Mouse (Mus musculus) midbrain, embryonic 11.5 days (tissue): ENCODE data around the gene Supt5. TPM values are rescaled to one million over a fixed set of nuclear protein-coding genes. Genes with fewer than 3 reads are reported as not detected.

ENCODE experiments used
- polyA plus RNA-seq: library from polyadenylated mRNA; unstranded; fragments of >200 nt; fragmentation: Nextera tagmentation; extraction: Ambion mirVana; gene quantifications from 2 replicates; pipeline ENCODE4 v1.2.1, GENCODE M21; 2014

The Supt5 gene
- polyA plus RNA-seq, 1 experiment from 2014 or later = 82.2 TPM

Other genes with a start within 250 kb of the Supt5 start
- 0.03 and 0.08 TPM in 2 replicates for gene 9530053A07Rik, start 209.3 kb downstream of the Supt5 start, polyA plus RNA-seq
- 43.2 and 46.0 TPM in 2 replicates for gene Fbl, start 169.0 kb downstream of the Supt5 start, polyA plus RNA-seq
- 14.5 and 16.0 TPM in 2 replicates for gene Dyrk1b, start 159.3 kb downstream of the Supt5 start, polyA plus RNA-seq
- 10.1 and 13.4 TPM in 2 replicates for gene Eid2, start 70.9 kb downstream of the Supt5 start, polyA plus RNA-seq
- 18.0 and 21.9 TPM in 2 replicates for gene Eid2b, start 61.0 kb downstream of the Supt5 start, polyA plus RNA-seq
- gene Selenov, start 47.6 kb downstream of the Supt5 start, polyA plus RNA-seq = 0.41 and 0.48 TPM in 2 replicates
- 89.6 and 90.0 TPM in 2 replicates for gene Dll3, start 36.5 kb downstream of the Supt5 start, polyA plus RNA-seq
- gene Timm50, start 26.7 kb downstream of the Supt5 start, polyA plus RNA-seq = 195 and 214 TPM in 2 replicates
- gene Rps16, start 11.9 kb upstream of the Supt5 start, polyA plus RNA-seq = 740 and 824 TPM in 2 replicates
- gene Plekhg2, start 33.9 kb upstream of the Supt5 start, polyA plus RNA-seq = 36.1 and 39.4 TPM in 2 replicates
- gene Zfp36, start 41.5 kb upstream of the Supt5 start, polyA plus RNA-seq = 3.3 and 3.5 TPM in 2 replicates
- 44.4 and 50.5 TPM in 2 replicates for gene Med29, start 54.0 kb upstream of the Supt5 start, polyA plus RNA-seq
- gene Paf1, start 54.2 kb upstream of the Supt5 start, polyA plus RNA-seq = 72.8 and 83.8 TPM in 2 replicates
- gene Gmfg, start 98.7 kb upstream of the Supt5 start, polyA plus RNA-seq = 6.3 and 7.5 TPM in 2 replicates
- gene Lrfn1, start 113.2 kb upstream of the Supt5 start, polyA plus RNA-seq = 4.5 and 5.0 TPM in 2 replicates
- gene Ifnl2, start 171.7 kb upstream of the Supt5 start, polyA plus RNA-seq = not detected in 2 replicates
- gene Ifnl3, start 184.1 kb upstream of the Supt5 start, polyA plus RNA-seq = not detected in 2 replicates
- not detected in 2 replicates for gene Sycn, start 202.1 kb upstream of the Supt5 start, polyA plus RNA-seq
- not detected in 2 replicates for gene Nccrp1, start 208.5 kb upstream of the Supt5 start, polyA plus RNA-seq